In genomic region chr12:46646139-46646611, GRCm38 (mm10) we compare ENCODE assay signal across 11 mouse cellular contexts.
DNase-seq lines count a peak whose midpoint lies in the region; ATAC-seq and TF ChIP-seq lines count a peak whose summit lies in the region.
"Had no signal": no experiment of that assay in that cellular context is flagged by ENCODE, and none has a peak within 500 bp of the region (broad histone marks: within the 10 kb centered on the region; RNA-seq: fewer than 3 reads in every experiment).

No protein-coding gene starts in this region.

- H3K36me3 ChIP-seq in forebrain, postnatal 0 days (ENCODE audit: insufficient read depth) = no peaks in the 10 kb centered on the region
- no peaks in the 10 kb centered on the region for H3K36me3 ChIP-seq in neural tube, embryonic 14.5 days (ENCODE audit: control insufficient read depth, insufficient read depth, low read length)
- no peaks in the 10 kb centered on the region for H3K36me3 ChIP-seq in kidney, adult 2 months (ENCODE audit: control insufficient read depth, insufficient read depth, low read length)
- H3K36me3 ChIP-seq in liver, embryonic 12.5 days = no peaks in the 10 kb centered on the region

- H3K9ac ChIP-seq in forebrain, postnatal 0 days = no peak overlapping the region
- H3K9ac ChIP-seq in neural tube, embryonic 14.5 days (replicated peaks; ENCODE audit: low read depth, low read length) = no peak overlapping the region
- H3K9ac ChIP-seq in liver, embryonic 12.5 days = no peak overlapping the region

- peaks cover 8% of the 10 kb centered on the region; the same call in 1 of the 2 replicates for H3K4me1 ChIP-seq in forebrain, postnatal 0 days (ENCODE audit: insufficient read depth)
- no peaks in the 10 kb centered on the region for H3K4me1 ChIP-seq in neural tube, embryonic 14.5 days (ENCODE audit: control insufficient read depth, insufficient read depth, low read length)
- H3K4me1 ChIP-seq in kidney, adult 2 months (ENCODE audit: control insufficient read depth, insufficient read depth, low read length) = no peaks in the 10 kb centered on the region
- no peaks in the 10 kb centered on the region for H3K4me1 ChIP-seq in liver, embryonic 12.5 days

- TF ChIP-seq CTCF in forebrain, postnatal 0 days (IDR thresholded peaks at IDR 0.05; ENCODE audit: low read depth) = no peak
- no peak for TF ChIP-seq CTCF in layer of hippocampus, adult 2 months (conservative IDR thresholded peaks at IDR 0.05)
- no peak for TF ChIP-seq CTCF in kidney, adult 2 months (conservative IDR thresholded peaks at IDR 0.05; ENCODE audit: insufficient read depth, insufficient read length, low read depth, low read length)

- H3K4me3 ChIP-seq in forebrain, postnatal 0 days (ENCODE audit: low read depth, low read length) = no peak overlapping the region
- peak overlapping the region; percentile 33 for H3K4me3 ChIP-seq in layer of hippocampus, adult 2 months
- no peak overlapping the region for H3K4me3 ChIP-seq in neural tube, embryonic 14.5 days (ENCODE audit: low read depth, low read length)
- H3K4me3 ChIP-seq in kidney, adult 2 months (ENCODE audit: insufficient read depth, low read depth, low read length) = no peak overlapping the region
- H3K4me3 ChIP-seq in liver, embryonic 12.5 days = no peak overlapping the region
- H3K4me3 ChIP-seq: erythroblast, embryonic 14.5 days had no signal

- no peaks in the 10 kb centered on the region for H3K9me3 ChIP-seq in forebrain, postnatal 0 days (ENCODE audit: low read length)
- no peaks in the 10 kb centered on the region for H3K9me3 ChIP-seq in neural tube, embryonic 14.5 days (ENCODE audit: control insufficient read depth, low read length)
- no peaks in the 10 kb centered on the region for H3K9me3 ChIP-seq in liver, embryonic 12.5 days (replicated peaks)

- no peak overlapping the region for H3K27ac ChIP-seq in forebrain, postnatal 0 days (ENCODE audit: low read depth, low read length)
- peak overlapping the region; percentile 19; the same call in 1 of the 2 replicates for H3K27ac ChIP-seq in layer of hippocampus, adult 2 months
- no peak overlapping the region for H3K27ac ChIP-seq in neural tube, embryonic 14.5 days (ENCODE audit: low read depth, low read length)
- no peak overlapping the region for H3K27ac ChIP-seq in kidney, adult 2 months (ENCODE audit: insufficient read depth, low read depth, low read length)
- H3K27ac ChIP-seq in liver, embryonic 12.5 days = no peak overlapping the region

- peaks cover 7% of the 10 kb centered on the region for H3K27me3 ChIP-seq in forebrain, postnatal 0 days (ENCODE audit: insufficient read depth, low read length)
- no peaks in the 10 kb centered on the region for H3K27me3 ChIP-seq in neural tube, embryonic 14.5 days (ENCODE audit: control insufficient read depth, insufficient read depth, low read length)
- H3K27me3 ChIP-seq in kidney, adult 2 months (replicated peaks; ENCODE audit: control insufficient read depth, insufficient read depth, low read length) = no peaks in the 10 kb centered on the region
- no peaks in the 10 kb centered on the region for H3K27me3 ChIP-seq in liver, embryonic 12.5 days (replicated peaks)

- 17% methylated on average over 5 of the region's 5 CpGs for WGBS in forebrain, postnatal 0 days
- 56% methylated on average over 5 of the region's 5 CpGs for WGBS in neural tube, embryonic 14.5 days
- 51% methylated on average over 5 of the region's 5 CpGs for WGBS in kidney, adult 2 months
- WGBS in liver, embryonic 12.5 days (ENCODE audit: insufficient replicate concordance) = 68% methylated on average over 5 of the region's 5 CpGs

- TF ChIP-seq POLR2A in kidney, adult 2 months (IDR thresholded peaks at IDR 0.05; ENCODE audit: low read depth, low read length) = no peak

- peak; percentile 16 to 60 for DNase-seq in layer of hippocampus, adult 18-20 months (ENCODE audit: low spot score in 2 of 2)
- DNase-seq in layer of hippocampus, postnatal 25 days (ENCODE audit: extremely low spot score in 1 of 2, low spot score in 1 of 2) = no peak
- peak; percentile 58 for DNase-seq in forebrain, postnatal 0 days
- peak; percentile 14 to 29 for DNase-seq in layer of hippocampus, adult 2 months (ENCODE audit: low spot score in 2 of 2)
- no peak for DNase-seq in kidney, adult 2 months
- DNase-seq: heart, postnatal 36 days; kidney, postnatal 10 days; thymus, postnatal 14 days had no signal

- peak overlapping the region; percentile 23; the same call in 1 of the 2 replicates for H3K4me2 ChIP-seq in forebrain, postnatal 0 days (ENCODE audit: low read depth)
- H3K4me2 ChIP-seq in neural tube, embryonic 14.5 days (ENCODE audit: low read depth, low read length) = no peak overlapping the region
- H3K4me2 ChIP-seq in liver, embryonic 12.5 days = no peak overlapping the region

- ATAC-seq in forebrain, postnatal 0 days = peak; percentile 83
- ATAC-seq in neural tube, embryonic 14.5 days (ENCODE audit: low read depth) = peak; percentile 69; the same call in 1 of the 2 replicates
- no peak for ATAC-seq in liver, embryonic 12.5 days

Comparison
In these comparisons a context has a peak if more than half of its experiments do, and no peak if none do; other contexts are left out.
1. DNase-seq: peak in layer of hippocampus, adult 18-20 months (2 of 2), forebrain, postnatal 0 days (single experiment) and layer of hippocampus, adult 2 months (2 of 2); none in layer of hippocampus, postnatal 25 days (0 of 2) and kidney, adult 2 months (single experiment).